Mouse (Mus musculus): ENCODE data around the gene Ptov1.

Ptov1 gene

DNA sequence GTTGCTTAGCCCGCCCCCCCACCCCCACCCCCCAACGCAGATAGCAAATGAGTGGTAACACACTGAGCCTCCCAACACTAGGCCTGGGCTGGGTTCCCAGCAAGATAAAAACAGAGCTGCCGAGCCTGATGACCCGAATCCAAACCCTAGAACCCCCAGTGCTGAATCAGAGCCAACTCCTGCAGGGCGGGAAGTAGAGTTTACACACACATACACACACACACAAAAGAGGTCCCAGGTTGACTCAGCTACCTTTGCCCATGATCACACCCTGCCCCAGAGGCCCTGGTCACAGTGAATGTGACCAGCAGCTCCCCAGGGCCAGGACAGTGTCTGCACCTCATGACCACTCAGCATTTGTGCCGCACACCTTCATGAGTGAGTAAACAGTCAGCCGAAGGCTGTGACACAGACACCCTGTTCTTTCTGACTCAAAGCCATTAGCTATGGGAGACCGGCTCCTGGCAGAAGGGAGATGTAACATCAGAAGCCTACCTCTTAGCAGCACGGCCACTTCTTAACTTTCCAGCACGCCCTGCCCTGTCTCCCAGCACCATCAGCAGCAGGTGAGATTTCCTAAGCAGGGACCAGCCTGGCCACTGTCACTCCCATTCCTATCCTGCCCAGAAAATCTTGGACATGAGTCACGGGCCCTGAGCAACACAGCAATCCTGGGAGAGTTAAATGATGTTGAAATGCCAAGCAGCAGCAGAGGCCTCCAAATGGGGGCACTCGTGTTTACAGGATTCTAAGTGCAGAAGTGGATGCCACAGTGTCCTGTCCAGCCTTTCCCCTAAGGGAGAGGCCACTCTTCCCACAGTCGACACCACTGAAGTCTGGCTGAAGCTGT is 18.9 kb upstream of the Ptov1 start:
- peak in 1 of 2 experiments; percentile 2 for DNase-seq (ENCODE audit: low spot score in 2 of 2)

DNA sequence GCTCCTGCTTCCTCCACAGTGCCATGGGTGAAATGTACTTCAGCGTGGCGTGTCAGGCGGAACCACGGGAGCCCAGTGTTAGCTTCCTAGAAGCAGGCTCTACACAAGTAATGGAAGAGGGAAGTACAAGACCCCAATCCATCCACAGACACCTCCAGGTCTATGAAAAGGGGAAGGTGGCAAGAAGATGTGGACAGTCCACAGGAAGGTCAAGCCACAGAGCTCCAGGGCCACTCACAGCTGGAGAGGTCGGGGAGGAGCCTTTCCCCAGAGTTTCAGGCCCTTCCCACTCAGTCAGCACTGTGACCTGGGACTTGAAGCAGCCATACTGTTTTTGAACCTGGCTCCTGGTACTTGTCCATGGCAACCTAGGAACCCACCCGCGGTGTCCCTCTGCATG is 17.4 kb upstream of the Ptov1 start:
- DNase-seq (ENCODE audit: low spot score in 2 of 2), result peak in 1 of 2 experiments; percentile 3

DNA sequence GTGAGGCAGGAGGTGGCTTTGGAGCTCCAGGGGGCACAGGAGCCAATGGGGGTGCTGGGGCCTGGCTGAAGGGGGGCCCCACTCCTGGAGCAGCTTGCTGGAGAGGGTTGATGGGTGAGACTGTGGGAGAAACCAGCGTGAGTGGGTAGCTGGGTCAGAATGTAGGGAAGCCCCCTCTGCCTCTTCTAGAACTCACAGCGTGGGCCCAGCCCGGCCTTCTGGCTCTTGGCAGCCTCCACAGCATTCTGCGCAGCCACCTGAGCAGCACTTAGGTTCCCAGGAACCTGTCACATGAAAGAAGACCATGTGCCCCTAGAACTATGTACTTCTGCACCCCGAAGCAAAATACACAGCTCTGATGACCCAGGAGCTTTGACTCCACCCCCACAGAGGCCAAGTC is 15.0 kb upstream of the Ptov1 start:
- DNase-seq (ENCODE audit: low spot score in 2 of 2), result no peak

DNA sequence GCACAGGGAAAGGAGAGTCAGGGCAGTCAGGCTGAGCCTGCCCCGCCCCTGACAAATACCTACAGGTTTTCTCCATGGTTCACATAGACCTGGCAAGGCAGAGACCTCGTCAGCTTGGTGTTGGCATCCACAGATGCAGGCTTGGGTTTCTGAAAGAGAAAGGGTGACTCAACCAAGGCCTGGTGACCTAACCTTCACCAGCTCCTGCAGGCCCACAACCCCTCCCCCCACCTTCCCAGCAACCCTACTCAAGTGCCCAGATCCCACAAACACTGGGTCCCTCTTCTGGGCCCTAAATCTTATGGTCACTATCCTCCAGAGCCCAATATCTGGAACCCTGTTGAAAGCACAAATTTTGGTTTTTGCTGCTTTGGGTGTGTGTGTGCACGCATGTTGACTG is 13.4 kb upstream of the Ptov1 start:
- no peak for DNase-seq (ENCODE audit: low spot score in 2 of 2)

DNA sequence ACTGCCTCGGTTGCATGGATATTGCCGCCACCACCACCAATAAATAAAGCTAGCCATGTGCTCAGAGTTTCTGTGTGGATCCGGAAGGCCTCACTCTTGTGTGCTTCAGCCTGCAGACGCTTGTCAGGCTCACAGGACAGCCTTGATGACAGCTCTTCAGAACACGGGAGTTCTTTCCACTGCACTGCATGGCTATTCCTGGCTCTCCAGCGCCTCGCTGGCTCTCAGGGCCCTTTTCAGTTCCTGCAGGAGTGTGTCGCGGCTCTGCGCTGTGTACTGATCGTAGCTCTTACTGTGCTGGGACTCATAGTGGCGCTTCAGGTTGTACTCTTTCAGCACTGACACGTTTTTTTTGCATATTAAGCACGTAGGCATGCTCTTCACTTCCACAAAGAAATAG is 8.2 kb upstream of the Ptov1 start:
- DNase-seq (ENCODE audit: low spot score in 2 of 2), result peak in 1 of 2 experiments; percentile 5

DNA sequence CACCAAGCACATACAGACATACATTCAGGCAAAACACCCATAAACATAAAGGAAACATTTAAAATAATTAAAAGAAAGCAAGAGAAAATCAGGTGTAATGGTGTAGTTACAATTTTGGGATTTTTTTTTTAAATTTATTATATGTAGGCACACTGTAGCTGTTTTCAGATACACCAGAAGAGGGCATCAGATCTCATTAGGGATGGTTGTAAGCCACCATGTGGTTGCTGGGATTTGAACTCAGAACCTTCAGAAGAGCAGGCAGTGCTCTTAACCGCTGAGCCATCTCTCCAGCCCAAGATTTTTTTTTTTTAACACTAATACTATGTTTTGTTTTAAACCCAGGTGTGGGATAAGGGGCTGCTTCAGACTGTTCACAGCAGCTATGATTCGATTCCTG is 2.2 kb upstream of the Ptov1 start:
- DNase-seq (ENCODE audit: low spot score in 2 of 2), result peak in 1 of 2 experiments; percentile 1

DNA sequence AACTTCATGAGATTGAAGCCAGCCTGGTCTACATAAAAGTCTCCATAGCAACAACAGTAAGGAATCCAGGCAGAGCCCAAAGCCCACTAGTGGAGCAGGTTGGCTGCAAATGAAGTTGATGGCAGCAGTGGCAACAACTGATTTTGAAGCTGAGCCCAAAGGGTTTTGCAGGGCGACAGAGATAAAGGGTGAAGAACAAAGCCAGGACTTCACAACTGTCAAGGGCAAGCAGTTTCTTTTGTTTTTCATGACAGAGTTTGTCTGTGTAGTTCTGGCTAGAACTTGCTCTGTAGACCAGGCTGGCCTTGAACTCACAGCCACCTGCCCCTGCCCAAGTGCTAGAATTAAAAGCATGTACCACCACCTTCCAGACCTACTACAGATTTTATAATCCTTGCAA is 1.6 kb upstream of the Ptov1 start:
- DNase-seq (ENCODE audit: low spot score in 2 of 2), result no peak

DNA sequence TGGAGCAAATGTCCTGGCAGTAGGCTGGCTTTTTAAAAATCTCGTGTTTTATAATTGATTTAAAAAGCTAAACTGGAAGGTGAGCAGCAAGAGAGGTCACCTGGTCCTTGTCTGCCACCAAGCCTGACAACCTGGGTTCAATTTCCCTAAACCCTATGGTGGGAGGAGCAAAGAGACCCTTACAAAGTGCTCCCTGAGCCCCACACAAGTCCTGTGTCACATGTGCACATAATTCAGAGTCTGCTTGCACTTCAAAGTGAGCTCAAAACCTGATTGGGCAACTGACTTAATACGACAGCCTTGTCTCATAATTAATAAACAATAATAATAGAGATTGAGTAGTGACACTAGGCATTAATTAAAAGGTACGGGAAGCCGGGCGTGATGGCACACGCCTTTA is 1.0 kb upstream of the Ptov1 start:
- no peak for DNase-seq (ENCODE audit: low spot score in 2 of 2)

DNA sequence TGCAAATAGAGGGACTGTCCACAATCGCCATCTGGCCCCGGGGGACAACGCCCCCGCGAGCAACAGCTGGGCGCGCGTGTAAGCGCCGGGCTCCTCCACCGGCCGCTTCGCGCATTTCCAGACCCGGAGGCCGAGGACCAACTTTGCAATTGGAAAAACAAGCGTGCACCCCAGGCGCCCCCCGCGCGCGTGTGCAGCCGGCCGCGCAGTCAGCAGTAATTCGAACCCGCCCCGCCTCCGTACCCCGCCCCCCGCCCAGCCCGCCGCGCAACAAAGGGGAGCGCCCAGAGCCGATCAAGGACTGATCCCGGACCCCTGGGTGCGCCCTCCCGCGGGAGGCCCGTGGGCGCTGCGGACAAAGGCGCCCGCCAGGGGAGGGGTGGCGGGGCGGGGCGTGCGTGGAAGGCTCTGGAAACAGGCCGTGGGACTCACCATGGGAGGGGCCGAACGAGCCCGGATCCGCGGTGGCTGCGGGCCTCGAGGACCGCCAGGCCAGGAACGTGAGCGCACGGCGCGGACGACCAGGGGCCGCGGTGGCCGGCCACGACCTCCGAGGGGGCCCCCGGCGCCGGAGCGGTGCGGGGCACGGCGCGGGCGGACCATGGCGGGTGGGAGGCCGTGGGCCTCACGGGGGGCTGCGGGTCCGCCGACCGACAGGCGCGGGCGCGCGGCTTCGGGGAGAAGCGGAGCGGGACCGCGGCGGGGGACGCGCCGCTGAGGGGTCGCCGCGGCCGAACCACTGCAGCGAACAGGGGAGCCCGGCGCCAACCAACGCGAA is 480 bp downstream of the Ptov1 start:
- DNase-seq (ENCODE audit: low spot score in 2 of 2), result peak in 1 of 2 experiments; percentile 43

DNA sequence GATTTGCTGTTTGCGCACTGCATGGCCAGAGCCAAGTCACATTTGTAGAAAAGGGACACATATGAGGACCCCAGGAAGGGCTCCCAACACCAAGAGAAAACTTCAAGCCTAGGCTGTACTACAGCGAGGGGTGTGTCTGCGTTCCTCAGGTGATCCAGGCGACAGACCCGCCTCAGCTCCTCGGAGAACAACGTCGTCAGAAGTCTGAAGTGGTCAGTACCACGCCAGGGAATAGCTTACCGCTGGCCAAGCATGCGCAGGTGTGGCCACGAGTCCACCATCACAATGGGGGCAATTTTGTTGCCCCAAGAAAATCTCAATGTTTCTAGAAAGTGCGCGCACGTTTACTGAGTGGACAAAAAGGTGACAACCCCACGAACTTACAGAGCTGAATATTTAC is 1.1 kb downstream of the Ptov1 start:
- DNase-seq (ENCODE audit: low spot score in 2 of 2), result peak in 1 of 2 experiments; percentile 5

DNA sequence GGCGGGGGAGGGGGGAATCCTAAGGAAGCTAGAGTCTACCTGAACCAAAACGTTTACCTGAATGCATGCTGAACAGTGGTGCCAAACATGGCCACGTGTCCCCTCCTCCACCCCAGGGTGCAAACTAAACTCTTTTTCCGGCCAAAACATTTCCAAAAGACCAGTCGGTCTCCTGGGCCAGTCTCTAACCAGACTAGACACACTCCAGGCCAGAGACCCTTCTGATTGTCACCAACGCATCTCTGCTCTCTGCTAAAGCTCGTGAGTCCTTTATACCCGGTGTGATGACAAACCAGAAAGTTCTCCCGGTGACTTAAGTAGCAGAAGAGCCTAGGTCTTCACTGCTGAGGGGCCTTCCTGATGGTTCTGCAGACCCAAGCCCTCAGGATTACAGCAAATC is 1.8 kb downstream of the Ptov1 start:
- DNase-seq (ENCODE audit: low spot score in 2 of 2), result peak in 1 of 2 experiments; percentile 7

DNA sequence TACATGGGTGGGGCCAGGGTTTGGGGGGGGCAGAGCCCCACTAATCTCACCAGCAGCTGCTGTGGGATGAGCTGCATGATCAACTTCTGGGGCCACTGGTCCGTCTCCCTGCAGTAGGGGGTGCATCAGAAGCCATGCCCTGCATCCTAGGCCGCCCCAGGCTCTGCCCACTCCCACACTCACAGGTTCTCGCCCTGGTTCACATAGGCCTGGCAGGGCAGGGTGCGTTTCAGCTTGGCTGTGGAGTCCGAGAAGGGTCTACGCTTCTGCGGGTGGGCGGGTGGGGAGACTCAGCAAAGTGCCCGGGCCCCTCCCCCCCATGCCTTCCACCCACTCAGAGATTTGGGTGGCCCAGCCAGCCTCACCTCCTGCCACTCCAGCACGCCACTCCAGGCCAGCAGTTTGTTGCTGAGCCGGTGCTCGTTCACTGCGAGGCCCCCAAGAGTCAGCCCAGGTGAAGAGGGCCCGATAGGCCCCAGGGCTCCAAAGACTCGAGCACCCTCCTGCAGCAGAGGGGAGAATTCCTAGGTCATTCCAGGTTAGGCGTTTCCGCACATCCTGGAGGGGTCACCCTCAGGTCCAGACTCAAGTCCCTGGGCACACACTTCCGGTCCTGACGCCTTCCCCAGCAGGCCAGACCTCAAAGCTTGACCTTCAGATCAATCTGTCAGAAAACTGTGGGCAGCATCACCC is 2.4 kb downstream of the Ptov1 start:
- DNase-seq (ENCODE audit: low spot score in 2 of 2), result peak in 1 of 2 experiments; percentile 3

DNA sequence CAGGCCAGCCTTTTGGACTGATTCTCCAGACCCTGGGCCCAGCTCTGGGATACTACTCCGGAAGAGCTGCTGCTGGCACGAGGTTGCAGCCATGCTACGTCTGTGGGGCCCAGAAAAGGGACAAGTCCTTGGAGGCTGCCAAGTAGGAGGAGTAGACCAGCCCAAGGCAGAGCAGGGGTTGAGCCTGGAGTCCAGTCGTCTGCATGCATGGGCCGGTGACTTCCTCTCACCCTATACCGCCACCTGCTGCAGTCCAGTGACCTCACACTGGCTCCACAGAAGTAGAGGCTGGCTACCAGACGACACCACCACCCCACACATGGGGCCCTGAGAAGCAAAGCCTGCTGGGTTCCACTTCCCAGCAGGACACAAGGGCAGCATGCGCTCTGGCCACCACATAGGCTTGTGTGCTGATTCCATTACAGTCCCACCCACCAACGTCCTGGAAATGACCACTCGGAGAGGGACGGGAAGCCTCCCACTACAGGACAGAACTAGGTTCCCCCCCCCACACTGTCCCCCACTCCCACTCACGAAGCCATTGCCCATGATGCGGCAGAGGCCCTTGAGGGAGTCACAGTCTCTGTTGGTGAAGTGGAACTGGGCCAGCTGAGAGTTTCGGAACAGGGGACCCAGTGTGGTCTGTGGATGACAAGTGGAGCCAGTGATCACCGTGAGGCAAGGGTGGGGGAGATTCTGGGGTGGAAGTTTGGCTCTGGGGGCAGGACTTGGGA is 3.1 kb downstream of the Ptov1 start:
- DNase-seq (ENCODE audit: low spot score in 2 of 2), result no peak

DNA sequence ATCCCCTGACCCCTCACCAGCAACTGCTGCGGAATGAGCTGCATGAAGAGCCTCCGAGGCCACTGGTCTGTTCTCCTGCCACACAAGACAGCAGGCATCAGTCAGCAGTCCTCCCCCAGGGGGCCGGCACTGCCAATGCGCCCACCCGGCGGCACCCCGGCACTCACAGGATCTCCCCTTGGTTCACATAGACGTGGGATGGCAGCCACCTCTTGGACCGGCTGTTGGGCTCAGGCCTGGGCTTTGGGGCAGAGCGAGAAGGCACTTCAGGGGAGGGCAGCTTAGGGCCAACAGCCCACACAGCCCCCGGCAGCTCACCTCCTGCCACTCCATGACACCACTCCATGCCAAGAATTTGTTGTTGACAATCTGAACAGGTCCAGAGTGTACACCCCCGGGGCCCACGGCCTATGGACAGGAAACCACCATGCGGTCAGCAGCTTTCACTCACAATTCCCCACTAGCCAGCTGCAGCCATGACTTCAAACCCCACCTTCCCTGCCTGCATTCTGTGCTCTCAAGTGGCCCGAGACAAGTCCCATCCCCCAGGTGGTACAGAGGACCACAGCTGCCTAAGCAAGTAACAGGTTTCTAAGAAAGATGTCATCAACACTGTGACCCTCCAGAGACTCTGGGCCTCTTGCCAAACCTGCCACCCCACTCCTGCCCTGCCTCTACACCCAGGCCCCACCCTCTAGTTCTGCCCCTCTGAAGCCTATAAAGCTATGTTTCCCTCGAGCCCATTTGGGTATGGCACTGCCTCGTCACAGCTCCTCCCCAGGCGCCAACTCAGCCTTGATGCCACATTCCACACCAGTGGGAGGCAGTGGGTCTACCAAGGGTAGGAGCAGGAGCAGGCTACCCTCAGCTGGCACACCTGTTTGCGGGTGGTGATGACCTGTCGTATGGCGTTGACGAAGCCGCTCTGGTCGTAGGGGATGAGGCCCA is 4.7 kb downstream of the Ptov1 start:
- DNase-seq (ENCODE audit: low spot score in 2 of 2), result peak in 1 of 2 experiments; percentile 11

DNA sequence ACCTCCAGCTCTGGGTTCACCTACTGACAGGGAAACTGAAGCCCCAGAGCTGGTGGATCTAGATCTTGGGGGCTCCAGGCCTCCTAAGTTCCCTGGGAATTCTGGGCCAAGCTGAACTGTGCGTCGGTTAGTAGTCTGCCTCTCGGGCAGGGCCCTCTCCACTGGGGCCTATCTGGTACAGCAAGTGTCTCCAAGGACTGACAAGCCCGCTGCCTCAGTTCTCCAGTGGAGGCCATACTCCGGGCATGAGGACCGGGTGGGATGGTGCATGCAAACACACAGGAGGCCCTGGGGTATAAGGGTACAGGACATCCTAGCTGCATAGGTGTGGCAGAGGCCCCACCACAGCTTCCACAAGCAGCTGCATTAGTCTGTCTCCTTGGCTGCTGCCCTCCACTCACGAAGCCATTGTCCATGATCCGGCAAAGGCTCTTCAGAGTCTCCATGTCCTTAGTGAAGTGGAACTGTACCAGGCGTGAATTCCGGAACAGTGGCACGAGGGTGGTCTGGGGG is 5.5 kb downstream of the Ptov1 start:
- no peak for DNase-seq (ENCODE audit: low spot score in 2 of 2)

DNA sequence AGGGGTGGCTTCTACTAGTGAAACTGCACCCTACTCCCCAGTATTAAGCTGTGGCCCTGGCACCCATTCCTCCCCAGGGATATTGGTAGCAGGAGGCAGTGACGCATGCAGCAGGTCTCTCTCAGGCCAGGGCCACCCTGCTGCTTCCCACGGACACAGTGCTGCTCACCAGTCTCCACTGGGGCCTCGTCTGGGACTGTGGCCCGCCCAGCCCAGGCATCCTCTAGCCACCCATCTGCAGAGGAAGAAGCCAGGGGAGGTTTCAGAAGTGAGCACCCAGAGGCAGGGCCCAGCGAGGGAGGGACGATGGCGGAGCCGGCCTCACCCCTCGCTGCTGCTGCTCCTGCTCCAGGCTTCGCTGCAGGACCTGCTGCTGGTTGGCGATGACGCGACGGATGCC is 6.4 kb downstream of the Ptov1 start:
- no peak for DNase-seq (ENCODE audit: low spot score in 2 of 2)

DNA sequence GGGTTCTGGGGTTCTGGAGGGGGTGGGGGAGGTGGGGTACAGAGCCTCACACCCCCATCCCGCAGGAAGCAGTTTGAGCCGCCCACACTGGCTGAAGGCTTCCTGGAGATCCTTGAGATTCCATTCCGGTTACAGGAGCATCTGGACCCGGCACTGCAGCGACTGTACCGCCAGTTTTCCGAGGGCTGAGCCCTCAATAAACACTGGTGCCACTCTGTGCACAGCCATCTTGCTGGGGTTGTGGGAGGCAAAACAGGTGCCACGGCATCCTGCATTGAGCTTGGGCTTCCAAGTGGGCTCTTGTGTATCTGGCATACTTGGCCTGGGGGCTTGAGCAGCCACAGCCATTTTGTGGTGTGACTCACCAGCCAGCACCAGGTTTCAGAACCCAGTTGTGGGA is 7.2 kb downstream of the Ptov1 start:
- DNase-seq (ENCODE audit: low spot score in 2 of 2), result no peak

DNA sequence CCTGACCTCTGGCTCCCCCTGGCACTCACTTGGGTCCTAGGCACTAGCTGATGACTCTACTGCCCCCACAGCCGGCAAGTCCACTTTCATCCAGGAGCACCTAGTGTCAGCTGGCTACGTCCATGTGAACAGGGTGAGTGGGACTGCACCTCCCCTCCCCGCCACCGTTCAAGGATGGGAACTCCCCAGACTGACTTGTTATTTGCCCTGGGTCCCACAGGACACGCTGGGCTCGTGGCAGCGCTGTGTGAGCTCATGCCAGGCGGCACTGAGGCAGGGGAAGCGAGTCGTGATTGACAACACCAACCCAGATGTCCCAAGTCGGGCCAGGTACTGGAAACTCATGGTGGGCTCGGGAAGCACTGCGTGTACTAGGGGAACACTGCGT is 8.2 kb downstream of the Ptov1 start:
- DNase-seq (ENCODE audit: low spot score in 2 of 2), result no peak

DNA sequence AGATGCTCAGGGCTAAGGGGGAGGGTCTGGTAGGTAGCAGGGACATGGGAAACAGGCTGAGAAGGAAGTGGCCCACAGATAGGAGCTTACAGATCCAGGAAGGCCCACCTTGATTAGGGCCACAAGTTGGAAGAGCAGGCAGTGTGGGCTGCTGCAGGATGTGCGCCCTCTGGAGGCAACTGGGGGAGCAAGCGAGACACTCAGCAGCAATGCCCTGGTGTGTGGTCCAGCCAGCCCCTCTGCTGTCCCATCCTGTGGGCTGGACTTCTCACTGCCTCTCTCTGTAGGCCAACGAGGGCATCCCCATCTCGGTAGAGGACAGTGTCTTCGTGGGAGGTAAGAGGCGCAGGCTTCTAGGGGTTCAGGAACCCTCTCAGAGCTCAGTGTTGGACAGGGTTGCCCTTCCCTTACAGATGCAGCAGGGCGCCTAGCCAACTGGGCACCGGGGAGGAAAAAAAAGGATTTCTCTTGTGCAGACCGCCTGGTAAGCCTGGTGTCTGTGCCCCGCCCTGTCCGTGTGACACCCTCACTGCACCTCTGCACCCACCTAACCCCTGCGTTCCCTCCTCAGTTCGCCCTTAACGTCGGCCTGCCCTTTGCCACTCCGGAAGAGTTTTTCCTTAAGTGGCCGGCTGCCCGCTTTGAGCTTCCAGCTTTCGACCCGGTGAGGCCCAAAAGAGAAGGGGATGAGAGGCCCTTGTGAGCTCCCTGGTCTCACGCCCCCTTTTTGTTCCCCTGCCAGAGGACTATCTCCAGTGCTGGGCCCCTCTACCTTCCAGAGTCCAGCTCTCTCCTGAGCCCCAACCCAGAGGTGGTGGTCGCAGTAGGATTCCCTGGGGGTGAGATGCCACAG is 8.8 kb downstream of the Ptov1 start:
- DNase-seq (ENCODE audit: low spot score in 2 of 2), result no peak
